Mouse (Mus musculus): ENCODE data around the gene Sema7a.
A peak's percentile ranks its signal among the peaks of the same experiment; 100 is the strongest.

Gene Sema7a

DNA sequence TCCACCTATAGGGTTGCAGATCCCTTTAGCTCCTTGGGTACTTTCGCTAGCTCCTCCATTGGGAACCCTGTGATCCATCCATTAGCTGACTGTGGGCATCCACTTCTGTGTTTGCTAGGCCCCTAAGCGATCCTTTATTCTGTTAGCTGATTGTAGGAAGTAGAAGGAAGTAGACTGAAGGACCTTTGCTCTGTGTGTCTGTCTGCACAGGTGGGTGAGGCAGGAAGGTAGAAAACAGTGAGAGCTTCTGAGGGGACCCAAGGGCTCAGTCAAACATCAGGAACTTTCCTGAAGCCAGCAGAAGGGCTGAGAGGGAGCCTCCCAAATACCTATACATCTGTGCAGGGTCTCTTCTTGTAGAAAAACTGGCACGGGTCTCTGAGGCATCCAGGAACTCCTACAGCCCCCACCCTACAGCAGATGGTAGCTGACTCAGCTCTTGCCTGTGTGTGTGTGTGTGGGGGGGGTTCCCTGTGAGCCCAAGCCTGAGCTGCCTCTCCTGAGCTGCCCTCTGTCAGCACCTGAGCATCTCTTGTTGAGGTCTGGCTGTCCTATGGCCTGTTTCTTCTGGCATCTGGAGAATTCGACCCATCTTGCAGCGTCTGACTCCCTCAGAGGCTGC lies 35.4 kb downstream of the Sema7a start:
- DNase-seq (ENCODE audit: low spot score) = no peak

DNA sequence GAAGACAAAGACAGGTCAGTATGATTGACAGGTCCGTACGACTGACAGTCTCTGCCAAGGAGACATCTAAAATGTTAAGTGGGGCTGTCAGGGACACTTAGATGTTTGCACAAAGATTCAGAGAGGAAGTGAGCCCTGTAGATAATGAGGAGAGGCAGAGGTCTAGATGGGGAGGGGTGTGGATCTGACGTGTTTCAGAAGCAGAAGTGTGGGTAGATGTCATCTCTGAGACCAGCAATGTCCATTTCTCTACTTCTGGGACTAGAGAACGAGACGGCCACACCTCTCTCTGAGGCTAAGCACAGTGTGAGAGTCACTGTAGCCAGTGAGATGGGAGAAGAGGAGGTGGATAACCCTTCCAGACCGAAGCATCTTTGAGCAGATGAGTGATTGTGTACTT lies 38.1 kb downstream of the Sema7a start:
- DNase-seq (ENCODE audit: low spot score) = no peak

DNA sequence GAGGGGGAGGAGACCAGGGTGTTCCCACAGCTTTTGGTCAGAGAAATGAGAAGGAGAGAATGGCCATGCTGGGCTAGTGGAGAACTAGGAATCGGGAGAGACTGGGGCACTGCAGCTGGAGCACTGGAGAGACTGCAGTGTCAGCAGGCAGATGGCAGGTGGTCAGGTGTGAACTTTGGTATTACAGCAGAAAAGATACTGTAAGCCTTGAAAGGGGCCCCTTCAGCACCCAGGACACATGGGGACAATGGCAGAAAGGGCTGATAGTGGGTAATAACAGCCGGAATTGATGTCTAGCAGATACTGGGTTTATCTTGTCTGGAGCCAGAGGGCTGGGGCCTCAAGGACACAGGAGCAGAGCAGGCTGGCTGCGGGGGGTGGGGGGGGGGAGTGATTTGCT lies 38.9 kb downstream of the Sema7a start:
- no peak for DNase-seq (ENCODE audit: low spot score)

DNA sequence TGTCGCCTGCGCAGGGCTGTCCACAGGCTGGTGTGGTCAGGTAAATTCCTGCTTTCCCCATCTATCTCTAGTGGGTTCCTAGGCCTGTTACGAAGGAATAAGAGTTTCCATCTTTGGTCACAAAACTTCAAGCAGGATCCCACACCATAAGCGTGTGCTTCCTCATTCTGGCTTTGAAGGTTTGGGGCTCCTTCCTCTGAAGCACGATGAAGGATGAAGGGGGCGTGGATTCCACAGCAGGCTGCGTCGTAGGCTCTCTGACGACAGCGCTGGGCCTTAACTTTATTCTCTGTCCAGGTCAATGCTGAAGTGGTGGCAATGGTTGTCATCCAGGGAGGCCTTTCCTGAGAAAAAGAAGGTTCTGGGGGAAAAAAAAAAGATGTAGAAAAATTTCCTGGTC lies 40.7 kb downstream of the Sema7a start:
- DNase-seq (ENCODE audit: low spot score) = no peak

DNA sequence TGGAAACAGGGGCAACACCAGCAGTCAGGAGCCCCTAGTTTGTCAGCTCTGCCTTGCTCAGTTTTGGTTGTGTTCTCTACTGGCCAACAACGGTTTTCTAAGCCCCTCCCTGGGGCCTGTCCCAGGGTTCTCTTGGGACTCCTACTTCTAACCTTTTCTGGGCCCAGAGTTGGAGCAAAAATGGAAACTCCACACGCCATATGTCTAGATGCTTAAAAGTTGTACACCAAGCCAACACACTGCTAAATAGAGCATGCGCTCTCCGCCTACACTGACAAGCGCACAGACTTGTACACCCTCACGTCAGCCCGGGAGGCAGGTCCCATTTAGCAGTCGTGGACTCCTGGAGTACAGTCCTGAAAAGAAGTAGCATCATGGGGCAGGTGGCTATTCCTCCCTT lies 45.4 kb downstream of the Sema7a start:
- no peak for DNase-seq (ENCODE audit: low spot score)

DNA sequence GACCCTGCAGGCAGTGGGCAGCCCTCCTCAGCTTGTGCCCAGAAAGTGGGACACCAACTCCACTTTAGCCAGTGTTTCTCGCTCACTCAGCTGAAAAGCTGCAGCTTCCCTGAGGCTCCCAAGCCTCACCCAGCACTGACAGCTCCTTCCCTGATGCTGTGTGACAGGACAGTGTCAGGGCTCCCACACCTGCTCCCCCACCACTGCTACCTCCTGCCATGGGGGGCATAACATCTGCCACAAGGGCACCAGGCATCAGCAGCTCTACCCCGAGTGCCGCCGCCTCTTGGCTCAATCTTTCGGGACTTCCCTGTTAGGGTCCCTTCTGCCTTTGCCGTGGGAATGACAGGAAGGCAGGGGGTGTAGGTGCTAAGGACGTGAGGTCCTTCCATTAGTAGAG lies 46.4 kb downstream of the Sema7a start:
- DNase-seq (ENCODE audit: low spot score) = no peak

DNA sequence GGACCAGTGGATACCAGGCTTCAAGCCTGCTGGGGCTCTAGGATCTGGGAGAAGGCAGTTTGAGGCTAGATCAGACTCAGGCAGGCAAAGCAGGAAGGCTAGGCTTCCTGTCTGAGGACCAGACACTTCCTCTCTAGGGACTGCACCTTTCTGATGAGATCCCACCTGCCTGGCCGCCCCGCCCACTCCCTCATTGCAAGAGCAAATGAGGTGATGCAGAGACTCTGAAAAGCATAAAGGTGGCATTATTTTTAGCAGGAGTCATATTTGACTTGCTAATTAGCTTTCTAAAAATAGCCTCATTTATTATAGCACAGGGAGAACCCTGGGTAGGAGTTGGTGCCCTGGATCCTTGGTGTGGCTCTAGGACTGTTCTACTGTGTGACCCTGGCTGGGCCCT lies 48.2 kb downstream of the Sema7a start:
- no peak for DNase-seq (ENCODE audit: low spot score)

DNA sequence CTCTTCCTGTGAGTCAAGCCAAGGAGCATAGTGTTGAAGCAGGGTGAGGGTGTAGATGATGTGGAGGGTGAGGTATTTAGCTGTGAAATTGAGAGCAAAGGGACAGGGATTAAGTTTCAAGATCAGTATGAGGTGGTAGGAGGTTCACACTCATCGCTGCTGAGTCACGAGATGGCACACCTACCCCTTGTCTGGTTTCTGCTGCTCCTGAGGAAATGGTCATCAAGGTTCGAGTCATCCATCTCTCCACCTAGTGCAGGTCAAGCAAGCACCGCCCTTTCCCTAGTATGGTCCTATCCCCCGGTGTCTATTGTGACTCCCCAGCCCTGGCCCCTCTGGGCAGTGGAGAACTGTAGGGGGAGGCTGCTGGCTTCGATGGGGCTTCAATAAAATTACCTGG lies 49.4 kb downstream of the Sema7a start:
- DNase-seq (ENCODE audit: low spot score) = no peak

DNA sequence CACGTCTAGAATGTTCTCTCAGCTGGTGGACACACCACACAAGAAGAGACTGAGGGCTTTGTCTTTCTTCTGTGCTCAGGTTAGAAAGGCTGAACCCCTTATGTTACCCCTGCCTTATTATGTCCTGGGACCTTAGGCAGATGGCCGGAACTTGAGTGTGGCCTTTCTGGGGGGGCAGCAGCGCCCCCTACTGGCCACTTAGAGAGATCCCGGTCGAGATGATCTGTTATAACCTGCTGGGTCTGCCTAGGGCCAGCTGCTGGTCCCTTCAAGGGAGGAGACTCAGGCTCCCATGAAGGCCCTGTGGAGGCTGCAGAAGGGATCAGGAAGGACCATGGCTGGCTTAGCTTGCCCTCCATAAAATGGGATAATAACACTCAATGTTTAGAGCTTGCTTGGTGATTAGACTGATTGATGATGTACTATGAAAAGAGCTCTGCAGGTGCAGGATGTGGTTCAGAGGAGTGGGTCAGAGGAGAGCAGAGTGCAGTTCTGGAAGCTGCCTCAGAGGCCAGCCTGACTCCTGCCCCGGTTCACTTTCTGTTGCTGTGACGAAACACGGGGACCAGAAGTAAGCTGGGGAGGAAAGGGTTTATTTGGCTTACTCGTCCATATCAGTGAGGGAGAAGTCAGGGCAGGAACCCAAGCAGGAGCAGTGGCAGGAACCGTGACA lies 50.7 kb downstream of the Sema7a start:
- DNase-seq (ENCODE audit: low spot score) = peak; percentile 30

DNA sequence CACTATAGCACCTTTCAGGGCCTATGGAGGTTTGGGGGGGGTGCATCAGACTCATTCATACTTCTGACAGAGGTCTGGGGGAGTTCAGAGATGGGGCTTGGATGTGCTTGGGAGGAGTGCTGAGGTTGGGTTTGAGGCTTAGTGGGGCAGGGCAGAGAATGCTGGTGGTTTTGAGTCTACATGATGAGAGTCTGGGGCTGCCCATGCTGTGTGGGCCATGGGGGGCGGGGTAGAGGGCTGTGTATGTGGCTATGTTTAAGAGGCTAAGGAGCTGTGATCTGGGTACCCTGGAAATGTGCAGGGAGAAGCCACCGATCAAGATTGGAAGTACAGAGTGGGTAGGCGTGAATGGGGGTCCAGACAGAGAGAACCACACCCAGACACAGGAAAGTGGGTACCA lies 52.1 kb downstream of the Sema7a start:
- no peak for DNase-seq (ENCODE audit: low spot score)

DNA sequence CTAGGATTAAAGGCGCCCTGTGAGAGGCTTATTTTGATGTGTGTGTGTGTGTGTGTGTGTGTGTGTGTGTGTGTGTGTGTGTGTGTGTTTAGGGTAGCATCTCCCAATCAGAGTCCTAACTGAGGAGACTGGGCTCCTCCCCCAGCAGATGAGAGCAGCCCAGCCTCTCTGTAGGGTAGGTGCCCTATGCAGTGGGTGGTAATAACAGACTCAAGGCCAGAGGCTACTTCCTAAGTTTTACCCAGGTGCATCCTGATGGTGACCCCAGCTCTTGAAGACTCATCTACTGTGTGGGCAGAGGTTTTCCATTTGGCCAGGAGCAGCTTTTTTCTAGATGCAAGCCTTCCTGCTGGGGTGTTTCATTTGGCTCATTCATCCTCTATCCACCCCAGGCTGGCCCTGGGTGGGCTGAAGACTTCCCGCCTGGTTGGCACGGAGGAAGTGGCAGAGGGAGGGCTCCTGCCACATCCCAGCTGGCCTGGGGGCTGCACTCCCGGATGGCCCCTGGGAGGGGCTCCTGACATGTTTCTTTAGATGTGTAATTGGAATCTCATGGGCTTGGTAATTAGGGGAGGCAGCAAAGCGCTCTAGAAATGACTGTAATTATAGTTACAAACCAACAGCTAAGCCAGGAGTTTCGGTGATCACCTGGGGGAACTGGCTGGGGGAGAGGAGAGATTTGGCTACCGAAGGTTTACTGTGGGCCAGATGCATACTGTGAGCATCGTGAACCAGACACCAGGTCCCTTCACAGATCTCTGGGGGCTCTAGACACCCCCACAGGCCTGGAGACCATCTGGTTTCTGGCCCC lies 53.1 kb downstream of the Sema7a start:
- DNase-seq (ENCODE audit: low spot score) = no peak

DNA sequence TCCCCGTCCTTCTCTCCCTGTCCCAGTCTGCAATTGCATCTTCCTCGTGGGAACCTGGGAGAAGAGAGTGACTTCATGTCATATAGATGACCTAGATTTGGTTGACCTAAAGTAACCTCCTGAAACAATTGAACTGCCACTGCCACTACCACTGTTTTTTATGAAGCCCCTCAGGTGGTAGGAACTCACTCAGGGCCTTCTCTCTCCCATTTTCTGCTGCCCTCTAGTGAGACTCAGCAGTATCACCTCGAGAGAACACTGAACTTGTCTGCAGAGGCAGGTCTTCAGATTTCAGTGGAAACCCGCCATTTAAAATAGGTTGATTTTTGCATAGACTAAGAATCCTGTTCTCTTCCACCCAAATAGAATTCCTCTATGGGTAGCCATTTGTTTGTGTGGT lies 55.4 kb downstream of the Sema7a start:
- no peak for DNase-seq (ENCODE audit: low spot score)

DNA sequence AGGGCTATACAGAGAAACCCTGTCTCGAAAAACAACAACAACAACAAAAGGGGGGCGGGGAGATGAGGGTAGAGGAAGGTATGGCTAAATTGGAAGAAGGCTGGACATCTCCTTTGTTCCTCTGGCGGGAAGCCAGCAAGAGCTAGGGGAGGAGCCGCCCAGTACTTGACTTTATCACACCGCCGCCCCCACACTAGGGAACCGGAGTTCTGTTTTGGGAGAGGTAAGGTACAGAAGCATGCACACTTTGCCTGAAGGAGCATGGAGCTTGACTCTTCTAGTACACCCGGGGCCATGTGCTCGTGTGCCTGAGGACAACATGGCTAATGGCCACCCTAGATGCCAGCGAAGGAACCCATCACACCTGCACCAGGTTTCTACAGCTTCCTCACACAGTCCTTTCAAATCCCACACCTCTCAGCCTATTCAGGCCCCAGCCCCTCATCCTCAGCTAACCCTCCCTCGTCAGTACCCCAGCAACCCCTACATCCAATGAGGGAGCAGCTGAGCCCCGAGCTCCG lies 57.7 kb downstream of the Sema7a start:
- DNase-seq (ENCODE audit: low spot score) = no peak

DNA sequence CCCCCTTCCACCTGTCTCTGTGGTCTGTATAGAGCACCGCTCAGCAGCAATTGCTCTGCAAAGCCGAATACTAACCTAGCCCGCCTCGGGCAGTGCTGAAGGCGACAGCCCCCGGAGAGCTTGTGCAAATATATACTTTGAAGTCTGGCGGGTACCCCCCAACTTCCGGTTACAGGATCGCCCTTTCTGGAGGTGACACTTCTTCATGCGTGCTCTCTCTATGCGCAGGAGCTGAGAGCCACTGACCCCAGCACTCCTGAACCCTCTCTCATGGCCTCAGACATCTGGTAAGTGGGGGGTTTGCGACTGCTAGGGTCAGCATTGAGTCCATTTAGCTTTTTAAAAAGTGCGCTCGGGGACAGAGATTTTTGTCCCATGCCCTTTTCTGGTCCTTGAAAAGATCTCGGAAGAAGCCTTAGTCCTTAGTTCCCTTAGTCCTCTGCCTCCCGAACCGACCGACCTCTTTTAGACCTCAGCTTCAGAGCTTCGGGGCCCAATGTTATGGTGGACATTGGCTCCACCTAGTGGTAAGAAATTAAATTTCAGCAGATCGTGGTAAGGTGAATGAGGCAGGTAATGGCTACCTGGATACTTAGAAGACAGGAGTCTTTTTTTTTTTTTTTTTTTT lies 58.2 kb downstream of the Sema7a start:
- DNase-seq (ENCODE audit: low spot score) = peak; percentile 49

DNA sequence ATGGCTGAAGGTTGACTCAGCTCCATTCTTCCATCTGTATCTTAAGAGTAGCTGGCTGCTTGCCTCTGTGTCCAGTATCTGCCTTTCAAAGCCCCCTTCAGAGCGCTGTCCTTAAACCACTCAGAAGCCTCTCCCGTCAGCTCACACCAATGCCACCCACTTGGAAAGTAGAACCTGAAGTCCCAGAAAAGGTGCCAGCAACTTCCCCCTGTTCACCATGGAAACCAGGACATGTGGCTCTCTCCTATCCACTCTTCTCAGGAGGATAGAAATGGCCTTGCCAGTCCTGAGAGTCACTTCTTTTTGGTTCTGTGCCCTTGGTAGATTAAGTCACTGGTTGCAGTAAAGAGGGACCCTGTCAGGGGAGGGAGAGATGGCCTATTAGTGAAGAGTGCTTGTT lies 58.8 kb downstream of the Sema7a start:
- no peak for DNase-seq (ENCODE audit: low spot score)

DNA sequence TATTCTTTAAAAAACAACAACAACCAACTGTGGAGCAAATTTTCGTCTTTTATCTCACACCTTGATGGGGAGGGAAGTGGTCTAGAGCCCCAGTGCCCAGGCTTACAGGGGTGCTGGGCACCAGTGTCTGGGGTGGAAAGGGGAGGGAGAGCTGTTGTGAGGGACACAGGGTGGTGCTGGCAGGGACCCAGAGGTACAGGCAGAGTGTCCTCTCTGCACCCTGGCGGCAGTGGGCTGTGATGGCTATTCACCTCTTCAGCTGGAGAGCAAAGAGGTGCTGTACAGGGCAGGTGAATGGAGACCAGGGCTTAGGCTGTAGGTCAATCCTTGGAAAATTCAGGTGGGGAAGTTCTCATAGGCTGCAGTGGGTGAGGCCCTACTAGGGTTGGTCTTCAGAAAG lies 59.8 kb downstream of the Sema7a start:
- no peak for DNase-seq (ENCODE audit: low spot score)

DNA sequence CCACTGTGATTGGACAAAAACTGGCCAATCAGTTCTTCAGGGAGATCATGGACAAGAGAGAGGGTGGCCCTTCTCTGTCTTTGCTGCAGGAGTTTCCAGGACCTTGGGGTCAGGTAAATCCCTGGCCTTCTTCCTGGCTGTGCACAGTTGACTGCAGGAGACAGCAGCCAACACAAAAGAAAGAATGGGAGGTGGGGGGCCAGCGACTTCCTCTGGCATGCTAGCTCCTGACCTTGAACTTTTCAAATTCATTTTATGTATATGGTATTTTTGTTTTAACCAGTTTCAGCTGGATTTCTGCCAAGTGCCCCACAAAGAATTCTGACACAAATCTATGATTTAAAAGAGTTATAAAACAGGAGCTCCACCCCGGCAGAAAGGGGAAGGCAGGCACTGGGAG lies 63.4 kb downstream of the Sema7a start:
- DNase-seq (ENCODE audit: low spot score) = no peak

DNA sequence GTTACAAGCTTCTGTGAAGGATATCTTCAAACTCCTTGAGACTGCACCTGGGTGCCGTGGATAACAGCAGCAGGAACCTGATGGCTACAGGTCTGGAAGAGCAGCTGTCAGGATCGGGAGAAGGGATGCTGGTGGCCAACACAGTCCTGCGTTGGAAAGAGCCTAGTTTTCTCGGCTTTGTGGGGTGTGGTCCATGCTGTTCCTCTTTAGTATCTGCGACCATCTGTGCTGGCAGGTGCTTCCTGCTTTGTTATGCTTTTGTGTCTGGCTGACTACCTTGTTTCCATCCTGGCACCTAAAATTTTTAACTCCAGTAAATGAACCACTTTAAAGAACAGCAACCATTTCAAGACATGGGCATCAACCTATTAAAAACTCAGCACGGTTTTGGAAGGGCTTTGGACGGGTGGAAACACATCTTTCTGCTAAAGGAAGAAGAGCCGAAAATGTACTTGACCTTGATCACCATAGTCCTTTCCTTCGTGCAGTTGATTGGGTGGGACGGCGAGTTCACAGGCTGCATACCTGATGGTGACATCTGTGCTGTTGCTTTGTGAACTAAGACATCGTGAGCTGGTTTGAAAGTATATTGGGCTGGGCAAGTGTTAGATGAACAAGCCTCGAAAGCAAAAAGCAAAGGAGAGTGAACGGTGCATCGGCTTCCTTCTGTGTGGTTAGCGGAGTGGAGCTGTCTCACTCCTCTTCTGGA lies 66.0 kb downstream of the Sema7a start, which contains the start of gene Cyp11a1:
Gene Cyp11a1 (plus strand): TSS at position 659 of the 709 bp plus-strand sequence.
- no peak for DNase-seq (ENCODE audit: low spot score)

DNA sequence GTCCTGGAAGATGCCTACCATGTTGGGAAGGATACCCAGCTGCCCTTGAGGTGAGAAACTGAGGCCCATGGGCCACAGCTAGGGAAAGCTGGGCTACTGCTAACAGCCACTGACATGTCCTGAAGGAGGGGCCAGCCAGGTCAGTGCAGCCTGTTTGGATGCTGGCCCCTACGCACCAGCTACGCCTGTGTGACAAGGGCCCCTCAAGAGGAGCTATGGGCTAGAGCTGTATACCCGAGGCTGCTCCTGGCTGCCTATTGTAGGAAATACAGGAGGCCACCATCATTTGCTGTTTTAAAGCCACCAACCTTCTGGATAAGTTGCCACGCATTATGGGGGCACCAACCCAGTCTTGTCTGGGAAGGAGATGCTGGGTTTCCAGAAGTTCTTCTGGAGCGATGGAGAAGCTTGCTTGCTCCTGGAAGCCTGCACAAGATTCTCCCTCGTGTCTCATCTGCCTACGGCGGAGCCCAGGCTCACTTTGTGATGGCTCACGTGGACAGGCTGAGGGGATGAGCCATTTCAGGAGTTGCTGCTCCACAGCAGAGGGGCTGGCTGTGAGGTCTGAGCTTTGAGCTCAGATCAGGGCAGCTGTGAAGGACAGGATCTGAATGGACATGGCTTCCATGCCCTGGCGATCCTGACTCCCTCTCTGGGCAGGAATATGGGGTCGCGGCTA lies 68.6 kb downstream of the Sema7a start:
- DNase-seq (ENCODE audit: low spot score) = no peak

DNA sequence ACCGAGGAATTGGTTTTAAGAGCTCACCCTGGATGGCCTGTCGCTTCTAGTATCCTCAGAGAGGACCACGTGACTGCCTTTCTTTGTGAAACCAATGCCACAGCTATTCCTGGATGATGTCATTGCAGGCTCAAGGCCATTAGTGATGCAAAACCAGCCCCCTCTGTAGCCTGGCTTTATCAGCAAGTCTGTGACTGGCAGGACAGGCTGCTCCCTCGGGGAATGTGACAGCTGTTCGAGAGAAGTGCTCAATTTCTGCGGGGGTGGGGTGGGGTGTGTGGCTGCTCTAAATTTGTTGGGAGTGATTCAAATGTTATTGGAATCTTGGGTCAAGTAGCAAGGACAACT lies 69.1 kb downstream of the Sema7a start:
- DNase-seq (ENCODE audit: low spot score) = no peak

DNA sequence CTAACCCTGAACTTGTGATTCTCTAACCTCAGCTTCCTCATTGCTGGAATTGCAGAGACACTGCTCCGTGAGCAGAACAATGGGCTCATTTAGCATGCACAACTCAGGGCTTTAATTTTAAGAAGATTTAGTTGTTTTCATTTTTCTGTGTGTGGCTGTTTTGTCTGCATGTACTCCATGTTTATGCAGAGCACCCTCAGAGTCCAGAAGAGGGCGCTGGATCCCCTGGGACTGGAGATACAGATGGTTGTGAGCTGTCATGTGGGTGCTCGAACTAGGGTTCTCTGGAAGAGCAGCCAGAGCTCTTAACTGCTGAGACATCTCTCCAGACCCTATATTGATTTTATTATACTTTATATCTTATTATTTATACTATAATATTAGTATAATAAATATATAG lies 69.7 kb downstream of the Sema7a start:
- no peak for DNase-seq (ENCODE audit: low spot score)
